Comparison of ENCODE assay signal across 16 mouse cellular contexts in genomic region chr11:66387561-66387960, GRCm38 (mm10).
DNase-seq lines count a peak whose midpoint lies in the region; ATAC-seq and TF ChIP-seq lines count a peak whose summit lies in the region.
"Had no signal": no experiment of that assay in that cellular context is flagged by ENCODE, and none has a peak within 500 bp of the region (broad histone marks: within the 10 kb centered on the region; RNA-seq: fewer than 3 reads in every experiment).

No protein-coding gene starts in this region.

- no peak for ATAC-seq in forebrain, postnatal 0 days
- ATAC-seq in forebrain, embryonic 11.5 days (replicated peaks; ENCODE audit: low FRiP score) = no peak
- ATAC-seq: forebrain, embryonic 15.5 days; Patski had no signal

- no peaks in the 10 kb centered on the region for H3K9me3 ChIP-seq in forebrain, postnatal 0 days (ENCODE audit: low read length)
- no peaks in the 10 kb centered on the region for H3K9me3 ChIP-seq in forebrain, embryonic 11.5 days (ENCODE audit: control insufficient read depth, low read length)
- H3K9me3 ChIP-seq: forebrain, embryonic 15.5 days; midbrain, embryonic 12.5 days; neural tube, embryonic 13.5 days had no signal

- no peak overlapping the region for H3K9ac ChIP-seq in forebrain, postnatal 0 days
- H3K9ac ChIP-seq in forebrain, embryonic 11.5 days (ENCODE audit: low read length) = no peak overlapping the region
- H3K9ac ChIP-seq: forebrain, embryonic 15.5 days; midbrain, embryonic 12.5 days; neural tube, embryonic 13.5 days had no signal

- H3K4me1 ChIP-seq in forebrain, postnatal 0 days (ENCODE audit: insufficient read depth) = peaks cover 6% of the 10 kb centered on the region; the same call in 1 of the 2 replicates
- no peaks in the 10 kb centered on the region for H3K4me1 ChIP-seq in forebrain, embryonic 11.5 days (replicated peaks; ENCODE audit: control insufficient read depth, insufficient read depth, low read length)
- H3K4me1 ChIP-seq: forebrain, embryonic 15.5 days; midbrain, embryonic 12.5 days; neural tube, embryonic 13.5 days had no signal

- no peak overlapping the region for H3K4me2 ChIP-seq in forebrain, postnatal 0 days (ENCODE audit: low read depth)
- H3K4me2 ChIP-seq in forebrain, embryonic 11.5 days (ENCODE audit: low read depth, low read length, severe bottlenecking) = no peak overlapping the region
- H3K4me2 ChIP-seq: forebrain, embryonic 15.5 days; liver, embryonic 11.5 days; midbrain, embryonic 12.5 days; neural tube, embryonic 13.5 days had no signal

- TF ChIP-seq CTCF in forebrain, postnatal 0 days (IDR thresholded peaks at IDR 0.05; ENCODE audit: low read depth) = no peak

- no peaks in the 10 kb centered on the region for H3K36me3 ChIP-seq in forebrain, postnatal 0 days (ENCODE audit: insufficient read depth)
- no peaks in the 10 kb centered on the region for H3K36me3 ChIP-seq in forebrain, embryonic 11.5 days (ENCODE audit: control insufficient read depth, insufficient read depth, low read length)
- H3K36me3 ChIP-seq: forebrain, embryonic 15.5 days; midbrain, embryonic 12.5 days; neural tube, embryonic 13.5 days had no signal

- 47% methylated on average over 3 of the region's 3 CpGs for WGBS in forebrain, postnatal 0 days
- WGBS in forebrain, embryonic 11.5 days = 74% methylated on average over 3 of the region's 3 CpGs

- no peaks in the 10 kb centered on the region for H3K27me3 ChIP-seq in forebrain, postnatal 0 days (ENCODE audit: insufficient read depth, low read length)
- no peaks in the 10 kb centered on the region for H3K27me3 ChIP-seq in forebrain, embryonic 11.5 days (ENCODE audit: control insufficient read depth, insufficient read depth, low read length)
- H3K27me3 ChIP-seq: forebrain, embryonic 15.5 days; midbrain, embryonic 12.5 days; neural tube, embryonic 13.5 days had no signal

- H3K27ac ChIP-seq in forebrain, postnatal 0 days (ENCODE audit: low read depth, low read length) = no peak overlapping the region
- H3K27ac ChIP-seq in forebrain, embryonic 11.5 days (ENCODE audit: low read depth, low read length) = no peak overlapping the region
- H3K27ac ChIP-seq: forebrain, embryonic 15.5 days; midbrain, embryonic 12.5 days; neural tube, embryonic 13.5 days had no signal

- no peak overlapping the region for H3K4me3 ChIP-seq in forebrain, postnatal 0 days (ENCODE audit: low read depth, low read length)
- H3K4me3 ChIP-seq in forebrain, embryonic 11.5 days (ENCODE audit: low read depth, low read length) = no peak overlapping the region
- H3K4me3 ChIP-seq: forebrain, embryonic 15.5 days; midbrain, embryonic 12.5 days; neural tube, embryonic 13.5 days had no signal

- peak; percentile 27 for DNase-seq in forebrain, postnatal 0 days
- no peak for DNase-seq in forebrain, embryonic 11.5 days (ENCODE audit: low spot score)
- DNase-seq in kidney, postnatal 10 days = peak; percentile 73
- no peak for DNase-seq in kidney, adult 18-20 months
- DNase-seq in right cerebral cortex, postnatal 10 days (ENCODE audit: low spot score in 2 of 2) = peak; percentile 52 to 55
- DNase-seq in right cerebral cortex, adult 18-20 months = no peak
- DNase-seq in testis, postnatal 10 days (ENCODE audit: low spot score) = peak; percentile 60
- DNase-seq in MN1 (ENCODE audit: low spot score) = no peak
- DNase-seq: adrenal gland, adult 8-10 months; cerebellum, adult 11-12 months; thymus, adult 2 months had no signal

Comparison
In these comparisons a context has a peak if more than half of its experiments do, and no peak if none do; other contexts are left out.
1. DNase-seq: peak in forebrain, postnatal 0 days (single experiment), kidney, postnatal 10 days (single experiment), right cerebral cortex, postnatal 10 days (2 of 2) and testis, postnatal 10 days (single experiment); none in forebrain, embryonic 11.5 days (single experiment), kidney, adult 18-20 months (single experiment), right cerebral cortex, adult 18-20 months (single experiment) and MN1 (single experiment).